Mouse (Mus musculus) kidney, adult 9 months (tissue): ENCODE data around the gene Tbc1d10a.

Source experiments
- DNase-seq: peaks from one replicate; pipeline ENCODE4 v3.0.0; 2022

The Tbc1d10a gene

GRCm38 (mm10) chr11:4240151-4240550 is 53.6 kb downstream of the Tbc1d10a start:
- no peak for DNase-seq

GRCm38 (mm10) chr11:4241180-4241579 is 54.6 kb downstream of the Tbc1d10a start:
- no peak for DNase-seq

DNA sequence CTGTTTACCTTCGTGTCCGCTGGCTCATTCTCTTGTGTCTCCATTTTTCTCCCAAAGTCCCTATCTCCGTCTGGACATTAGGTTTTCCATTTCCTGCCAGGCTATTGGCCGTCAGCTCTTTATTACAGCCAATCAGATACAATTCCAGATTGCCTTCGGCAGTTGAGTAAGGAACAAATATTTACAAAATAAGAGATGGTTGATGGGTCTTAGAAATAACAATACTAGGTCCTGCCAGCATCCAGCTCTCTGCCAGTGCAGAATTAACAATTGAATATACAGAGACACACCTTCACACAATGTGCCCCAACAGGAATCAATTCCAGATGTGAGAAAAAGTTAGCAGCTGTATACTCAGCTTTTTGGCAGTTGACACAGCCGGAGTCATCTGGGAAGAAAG is 59.5 kb downstream of the Tbc1d10a start:
- DNase-seq: no peak

GRCm38 (mm10) chr11:4246623-4247022 is 60.0 kb downstream of the Tbc1d10a start:
- DNase-seq: no peak

DNA sequence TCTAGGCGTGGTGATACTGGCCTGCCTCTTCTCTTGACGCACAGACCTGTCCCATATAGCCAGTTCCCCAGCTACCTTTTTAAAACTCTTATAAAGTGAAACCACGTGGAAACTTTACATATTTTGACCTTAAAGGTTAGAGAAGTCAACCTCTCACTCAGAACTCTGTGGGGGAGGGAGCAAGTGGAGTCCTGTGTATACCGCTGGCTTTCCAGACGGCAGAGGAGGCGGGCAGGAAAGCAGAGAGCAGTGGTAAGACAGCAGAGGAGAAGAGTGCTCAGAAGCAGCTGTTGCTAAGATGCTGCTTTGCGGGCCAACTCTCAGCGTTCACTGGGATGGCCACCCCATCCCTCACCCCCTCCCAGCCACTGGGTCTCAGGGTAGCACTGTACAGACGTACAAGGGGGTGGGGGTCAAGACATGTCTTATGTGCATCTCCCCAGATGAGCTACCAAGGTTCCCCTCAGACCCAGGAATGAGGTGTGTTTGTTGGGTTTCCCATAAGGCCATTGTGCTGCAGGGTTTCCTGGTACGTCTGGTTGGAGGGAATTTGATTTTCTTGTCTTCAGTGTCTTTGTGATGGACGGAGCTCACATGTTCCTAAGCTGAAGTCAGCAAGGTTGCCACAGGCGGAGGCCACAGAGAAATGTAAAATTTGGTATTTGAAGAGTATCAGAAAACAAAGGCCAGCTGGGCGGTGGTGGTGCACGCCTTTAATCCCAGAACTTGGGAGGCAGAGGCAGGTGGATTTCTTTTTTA is 60.8 kb downstream of the Tbc1d10a start:
- DNase-seq: no peak

DNA sequence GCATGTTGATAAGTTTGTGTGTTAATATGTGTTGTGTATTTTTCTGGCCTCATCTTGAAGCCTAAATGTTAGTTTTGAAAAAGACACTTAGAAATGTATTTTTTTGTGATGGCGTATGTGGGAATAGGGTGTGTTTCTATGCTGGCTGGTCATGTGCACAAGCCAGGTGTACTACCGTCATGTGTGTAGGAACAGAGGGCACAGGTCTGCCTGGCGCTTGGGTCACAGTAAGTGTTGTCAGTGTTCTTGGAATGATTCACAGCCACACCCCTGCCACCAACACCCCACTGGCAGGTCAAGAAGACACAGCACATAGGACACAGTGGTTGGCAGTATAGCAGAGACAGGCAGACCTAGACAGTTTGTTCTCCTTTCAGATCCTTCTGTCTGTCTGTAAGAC is 62.6 kb downstream of the Tbc1d10a start:
- no peak for DNase-seq

- DNase-seq: no peak
Measured at GRCm38 (mm10) chr11:4250290-4250689, 63.7 kb downstream of the Tbc1d10a start.

DNA sequence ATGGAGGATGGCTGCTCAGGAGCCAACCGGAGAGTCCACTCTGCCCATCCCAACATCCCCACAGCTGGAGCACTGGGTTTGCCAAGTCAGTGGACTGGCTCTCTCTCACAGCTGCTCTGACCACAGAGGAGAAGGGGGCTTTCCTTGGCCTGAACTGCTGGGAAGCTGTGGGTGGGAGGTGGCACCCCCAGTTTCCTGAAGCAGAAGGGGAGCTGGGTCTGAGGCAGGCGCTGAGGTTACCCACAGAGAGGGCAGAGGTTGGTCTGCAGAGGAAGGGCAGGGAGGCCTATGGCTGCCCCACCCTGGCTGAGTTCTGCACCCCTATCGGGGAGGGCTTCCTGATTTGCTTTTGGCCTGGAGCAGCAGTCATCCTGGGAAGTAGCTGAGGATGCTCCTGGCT is 64.8 kb downstream of the Tbc1d10a start:
- no peak for DNase-seq

- no peak for DNase-seq
Measured at GRCm38 (mm10) chr11:4252886-4253285, 66.3 kb downstream of the Tbc1d10a start.

GRCm38 (mm10) chr11:4256846-4257607 is 70.4 kb downstream of the Tbc1d10a start, which contains the start of gene Lif:
TSS of gene Lif (plus strand) at chr11:4257557.
- DNase-seq: peak; percentile 50

DNA sequence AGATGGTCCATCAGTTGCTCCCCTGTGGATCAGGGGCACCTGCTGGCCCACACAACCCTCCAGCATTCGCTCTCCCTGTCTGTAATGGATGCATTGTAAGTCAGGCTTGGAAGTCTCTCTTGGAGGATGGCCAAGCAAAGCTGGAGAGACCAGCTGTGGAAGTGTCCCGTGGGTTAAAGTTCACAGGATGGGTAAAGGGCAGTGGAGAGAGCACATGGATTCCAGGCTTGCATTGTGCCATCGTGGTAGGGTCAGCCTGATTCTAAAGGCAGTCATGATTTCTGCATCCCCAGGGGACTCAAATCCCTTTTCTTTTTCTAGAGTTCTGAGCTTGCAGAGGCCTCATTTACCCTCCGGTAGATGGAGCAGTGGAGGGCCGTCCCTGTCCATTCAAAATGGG is 71.2 kb downstream of the Tbc1d10a start:
- peak; percentile 89 for DNase-seq

- peak; percentile 85 for DNase-seq
Measured at GRCm38 (mm10) chr11:4258657-4259082, 72.1 kb downstream of the Tbc1d10a start.

DNA sequence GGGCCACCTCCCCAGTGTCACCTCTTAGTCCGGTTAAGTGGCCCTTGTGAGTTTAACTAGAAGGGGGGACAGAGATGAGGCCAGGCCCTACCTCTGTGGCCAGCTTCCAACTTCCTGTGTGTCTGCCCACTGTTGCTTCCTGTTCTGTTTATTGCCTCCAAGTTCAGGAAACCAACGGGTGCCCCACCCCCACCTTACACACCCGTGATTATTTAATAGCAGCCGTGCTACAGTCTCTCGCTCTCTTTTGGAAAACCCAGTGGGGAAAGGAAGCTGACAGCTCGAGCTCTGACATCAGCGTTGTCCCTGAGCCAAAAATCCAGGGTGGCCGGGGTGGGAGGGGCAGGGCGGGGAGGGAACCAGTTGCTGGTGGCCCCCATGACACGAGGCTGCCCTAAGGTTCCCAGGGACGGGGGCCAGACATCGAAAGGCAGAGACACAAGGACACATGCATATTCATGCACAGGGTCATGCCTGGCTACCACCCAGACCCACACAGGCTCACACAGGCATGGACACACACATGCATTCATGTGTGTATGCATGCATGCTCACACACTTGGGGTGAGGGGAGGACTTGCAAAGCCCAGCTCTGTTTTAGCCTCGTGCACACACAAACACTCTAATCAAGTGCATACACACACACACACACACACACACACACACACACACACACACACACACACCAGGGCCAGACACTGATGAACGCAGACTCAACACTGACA is 74.0 kb downstream of the Tbc1d10a start:
- DNase-seq: peak; percentile 58

DNA sequence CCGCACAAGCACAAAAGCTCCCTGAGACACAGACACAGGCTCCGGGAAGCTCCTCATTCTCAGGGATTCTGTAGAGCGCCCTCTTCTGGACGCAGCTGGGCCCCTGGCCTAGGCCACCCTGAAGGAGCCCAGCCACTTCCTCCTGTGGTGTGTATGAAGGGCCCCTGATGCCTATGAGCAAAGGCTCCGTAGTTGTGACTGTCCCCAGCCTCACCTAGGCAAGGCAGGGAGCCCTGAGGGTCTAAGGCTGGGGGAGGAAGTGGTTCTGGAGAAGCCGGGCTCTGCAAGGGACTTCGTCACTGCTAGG is 74.6 kb downstream of the Tbc1d10a start:
- DNase-seq: peak; percentile 64

- DNase-seq: peak; percentile 40
Measured at GRCm38 (mm10) chr11:4261969-4262368, 75.4 kb downstream of the Tbc1d10a start.

DNA sequence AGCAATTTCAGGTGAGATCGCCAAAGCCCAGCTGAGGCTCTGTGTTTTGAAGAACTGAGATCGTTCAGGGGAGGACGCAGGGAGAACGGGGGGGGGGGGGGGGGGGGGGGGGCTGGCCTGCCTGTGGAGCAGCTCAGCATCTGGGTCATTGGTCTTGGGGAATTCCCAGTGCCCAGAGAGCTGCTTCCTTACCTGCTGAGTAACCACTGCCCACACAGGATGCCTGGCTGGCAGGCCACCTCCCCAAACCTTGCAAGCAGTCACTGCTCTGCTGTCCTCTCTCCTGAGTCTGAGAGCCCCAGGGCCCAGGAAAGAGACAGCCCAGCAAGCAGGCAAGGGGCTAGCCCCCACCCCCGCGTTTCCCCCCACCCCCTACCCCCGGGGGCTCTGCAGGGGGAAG is 76.3 kb downstream of the Tbc1d10a start:
- no peak for DNase-seq

DNA sequence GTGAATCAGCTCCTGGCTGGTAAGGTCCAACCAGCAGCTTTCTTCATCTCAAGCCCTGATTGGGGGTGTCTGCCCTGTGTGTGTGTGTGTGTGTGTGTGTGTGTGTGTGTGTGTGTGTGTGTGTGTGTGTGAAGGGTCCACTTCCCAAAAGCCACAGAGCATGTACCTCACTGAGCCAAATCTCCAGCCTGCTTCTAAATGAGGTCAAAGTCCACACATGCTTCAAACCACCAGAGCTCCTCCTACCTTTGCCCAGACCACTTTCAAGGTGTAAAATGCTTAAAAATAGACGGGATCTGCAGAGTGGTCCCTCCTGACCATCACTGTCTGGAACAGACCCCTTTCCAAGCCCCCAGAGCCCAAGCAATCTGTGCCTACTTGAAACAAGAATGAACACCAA is 76.7 kb downstream of the Tbc1d10a start:
- peak; percentile 74 for DNase-seq

- DNase-seq: no peak
Measured at GRCm38 (mm10) chr11:4264066-4264465, 77.5 kb downstream of the Tbc1d10a start.
